Mouse (Mus musculus) CH12.LX (cell line): ENCODE measurements around the gene Ccser1.

Experiments
- ETS1 ChIP-seq: conservative IDR thresholded peaks from 2 replicates; pipeline ENCODE4 v1.6.1; 2012; ENCODE audit warnings: low read depth, mild to moderate bottlenecking, inconsistent platforms, low read length, improper control_type of control experiment, moderate library complexity
- MAFK ChIP-seq: IDR thresholded peaks from 2 replicates; pipeline ENCODE4 v1.6.1; 2011; ENCODE audit warnings: low read length, improper control_type of control experiment; ENCODE audit not compliant: insufficient replicate concordance
- MAX ChIP-seq: IDR thresholded peaks from 2 replicates; pipeline ENCODE4 v1.6.1; 2011; ENCODE audit warnings: low read length, improper control_type of control experiment
- POLR2AphosphoS2 ChIP-seq: IDR thresholded peaks from 2 replicates; pipeline ENCODE4 v1.6.1; 2011; ENCODE audit warnings: low read depth, low read length, improper control_type of control experiment

- TF ChIP-seq MAX (no peak), MAFK (no peak), POLR2AphosphoS2 (no peak), ETS1 (no peak)
Measured at GRCm38 (mm10) chr6:61322328-61322727, 142.2 kb downstream of the Ccser1 start.
